Mouse (Mus musculus) hindbrain, embryonic 11.5 days (tissue): ENCODE data around the gene Slit3. TPM values are rescaled to one million over a fixed set of nuclear protein-coding genes. Genes with fewer than 3 reads are reported as not detected.

Source experiments
- ATAC-seq: fragments of 200-750 bp; cut with Nextera tagmentation; 2 replicates; pipeline ENCODE4 v1.8.0; 2017; ENCODE audit warnings: mild to moderate bottlenecking, moderate TSS enrichment, moderate library complexity; ENCODE audit not compliant: low FRiP score
- DNase-seq: peaks from one replicate; pipeline ENCODE4 v3.0.0-alpha.2; 2015; ENCODE audit warnings: low spot score
- H3K27ac ChIP-seq: fragments of 300-500 bp; sonication (generic); 2 replicates; pipeline ENCODE4 v1.5.1; 2014; ENCODE audit warnings: mild to moderate bottlenecking, low read depth, low read length
- H3K27me3 ChIP-seq: fragments of 300-500 bp; sonication (generic); 2 replicates; pipeline ENCODE4 v1.6.1; 2014; ENCODE audit warnings: mild to moderate bottlenecking, low read length, moderate library complexity, mixed read lengths; ENCODE audit not compliant: control insufficient read depth, insufficient read depth
- H3K36me3 ChIP-seq: fragments of 300-500 bp; sonication (generic); 2 replicates; pipeline ENCODE4 v1.6.1; 2014; ENCODE audit warnings: mild to moderate bottlenecking, low read length, moderate library complexity, mixed read lengths; ENCODE audit not compliant: control insufficient read depth, insufficient read depth
- H3K4me1 ChIP-seq: fragments of 300-500 bp; sonication (generic); replicated peaks from 2 replicates; pipeline ENCODE4 v1.6.1; 2014; ENCODE audit warnings: low read length, mixed read lengths; ENCODE audit not compliant: control insufficient read depth, insufficient read depth
- H3K4me2 ChIP-seq: fragments of 300-500 bp; sonication (generic); replicated peaks from 2 replicates; pipeline ENCODE4 v1.6.1; 2014; ENCODE audit warnings: mild to moderate bottlenecking, low read depth, low read length
- H3K4me3 ChIP-seq: fragments of 300-500 bp; sonication (generic); 2 replicates; pipeline ENCODE4 v1.5.1; 2014; ENCODE audit warnings: low read depth, low read length
- H3K9ac ChIP-seq: fragments of 300-500 bp; sonication (generic); 2 replicates; pipeline ENCODE4 v1.6.1; 2014; ENCODE audit warnings: low read depth, low read length
- H3K9me3 ChIP-seq: fragments of 300-500 bp; sonication (generic); 2 replicates; pipeline ENCODE4 v1.6.1; 2016; ENCODE audit warnings: low read length; ENCODE audit not compliant: control insufficient read depth
- WGBS: fragments of 180-500 bp; shearing (Covaris S2); extraction: QIAGEN DNeasy Blood & Tissue Kit; methylation state at CpG from one replicate; pipeline ENCODE4 v1.1.7; 2014; 5-methylcytosine and 5-hydroxymethylcytosine counted together
- polyA plus RNA-seq: library from polyadenylated mRNA; unstranded; fragments of >200 nt; fragmentation: Nextera tagmentation; extraction: Ambion mirVana; gene quantifications from 2 replicates; pipeline ENCODE4 v1.2.1, GENCODE M21; 2014

Gene Slit3
- polyA plus RNA-seq, 1 experiment from 2014 or later: 39.3 TPM

- Histone ChIP-seq H3K4me2 (no peak overlapping the region), H3K27me3 (no peaks in the 10 kb centered on the region), H3K4me3 (no peak overlapping the region), H3K36me3 (no peaks in the 10 kb centered on the region), H3K27ac (no peak overlapping the region), H3K9me3 (no peaks in the 10 kb centered on the region), H3K4me1 (no peaks in the 10 kb centered on the region), H3K9ac (no peak overlapping the region)
- no peak for DNase-seq
- 93% methylated on average over 10 of the region's 10 CpGs for WGBS
- no peak for ATAC-seq
Measured at GRCm38 (mm10) chr11:35231361-35232090, 110.5 kb downstream of the Slit3 start.

GRCm38 (mm10) chr11:35232321-35232720 lies 111.3 kb downstream of the Slit3 start:
- H3K9ac ChIP-seq: no peak overlapping the region
- H3K36me3 ChIP-seq: no peaks in the 10 kb centered on the region
- no peak overlapping the region for H3K4me3 ChIP-seq
- WGBS: 87% methylated on average over 4 of the region's 4 CpGs
- no peak for ATAC-seq
- no peak for DNase-seq
- H3K27ac ChIP-seq: no peak overlapping the region
- H3K9me3 ChIP-seq: no peaks in the 10 kb centered on the region
- no peaks in the 10 kb centered on the region for H3K4me1 ChIP-seq
- H3K4me2 ChIP-seq: no peak overlapping the region
- no peaks in the 10 kb centered on the region for H3K27me3 ChIP-seq

- Histone ChIP-seq H3K27ac (no peak overlapping the region), H3K4me2 (no peak overlapping the region), H3K27me3 (no peaks in the 10 kb centered on the region), H3K9ac (no peak overlapping the region), H3K4me1 (no peaks in the 10 kb centered on the region), H3K9me3 (no peaks in the 10 kb centered on the region), H3K4me3 (no peak overlapping the region), H3K36me3 (no peaks in the 10 kb centered on the region)
- ATAC-seq (no peak), DNase-seq (no peak)
- WGBS: 93% methylated on average over 7 of the region's 7 CpGs
Measured at GRCm38 (mm10) chr11:35241379-35241778, 120.4 kb downstream of the Slit3 start.

GRCm38 (mm10) chr11:35243597-35243996 lies 122.6 kb downstream of the Slit3 start:
- H3K9ac ChIP-seq: no peak overlapping the region
- no peaks in the 10 kb centered on the region for H3K9me3 ChIP-seq
- H3K4me1 ChIP-seq: no peaks in the 10 kb centered on the region
- no peak for DNase-seq
- no peak for ATAC-seq
- no peak overlapping the region for H3K4me2 ChIP-seq
- WGBS: 73% methylated on average over 9 of the region's 9 CpGs
- H3K27ac ChIP-seq: no peak overlapping the region
- no peak overlapping the region for H3K4me3 ChIP-seq
- no peaks in the 10 kb centered on the region for H3K27me3 ChIP-seq
- H3K36me3 ChIP-seq: no peaks in the 10 kb centered on the region

GRCm38 (mm10) chr11:35244526-35244925 lies 123.5 kb downstream of the Slit3 start:
- no peak overlapping the region for H3K4me2 ChIP-seq
- no peaks in the 10 kb centered on the region for H3K36me3 ChIP-seq
- H3K9me3 ChIP-seq: no peaks in the 10 kb centered on the region
- ATAC-seq (no peak), DNase-seq (no peak)
- 96% methylated on average over 7 of the region's 7 CpGs for WGBS
- no peaks in the 10 kb centered on the region for H3K4me1 ChIP-seq
- no peaks in the 10 kb centered on the region for H3K27me3 ChIP-seq
- no peak overlapping the region for H3K27ac ChIP-seq
- H3K9ac ChIP-seq: no peak overlapping the region
- H3K4me3 ChIP-seq: no peak overlapping the region

GRCm38 (mm10) chr11:35246623-35247022 lies 125.6 kb downstream of the Slit3 start:
- no peaks in the 10 kb centered on the region for H3K27me3 ChIP-seq
- no peak for ATAC-seq
- H3K9me3 ChIP-seq: no peaks in the 10 kb centered on the region
- H3K9ac ChIP-seq: no peak overlapping the region
- H3K36me3 ChIP-seq: no peaks in the 10 kb centered on the region
- H3K4me2 ChIP-seq: no peak overlapping the region
- H3K4me1 ChIP-seq: no peaks in the 10 kb centered on the region
- no peak for DNase-seq
- no peak overlapping the region for H3K4me3 ChIP-seq
- no peak overlapping the region for H3K27ac ChIP-seq
- 69% methylated on average over 3 of the region's 3 CpGs for WGBS

GRCm38 (mm10) chr11:35248088-35248487 lies 127.1 kb downstream of the Slit3 start:
- Histone ChIP-seq H3K9me3 (no peaks in the 10 kb centered on the region), H3K36me3 (no peaks in the 10 kb centered on the region), H3K27me3 (no peaks in the 10 kb centered on the region), H3K4me1 (no peaks in the 10 kb centered on the region), H3K27ac (no peak overlapping the region), H3K4me2 (no peak overlapping the region), H3K9ac (no peak overlapping the region), H3K4me3 (no peak overlapping the region)
- DNase-seq: no peak
- 79% methylated on average over 5 of the region's 5 CpGs for WGBS
- ATAC-seq: no peak

GRCm38 (mm10) chr11:35250871-35251418 lies 129.9 kb downstream of the Slit3 start:
- WGBS: 70% methylated on average over 4 of the region's 4 CpGs
- ATAC-seq (no peak), DNase-seq (no peak)
- H3K4me3 ChIP-seq: no peak overlapping the region
- no peak overlapping the region for H3K9ac ChIP-seq
- no peak overlapping the region for H3K27ac ChIP-seq
- H3K36me3 ChIP-seq: no peaks in the 10 kb centered on the region
- no peaks in the 10 kb centered on the region for H3K4me1 ChIP-seq
- no peaks in the 10 kb centered on the region for H3K9me3 ChIP-seq
- H3K4me2 ChIP-seq: no peak overlapping the region
- no peaks in the 10 kb centered on the region for H3K27me3 ChIP-seq

GRCm38 (mm10) chr11:35251910-35252309 lies 130.9 kb downstream of the Slit3 start:
- Histone ChIP-seq H3K36me3 (no peaks in the 10 kb centered on the region), H3K4me3 (no peak overlapping the region), H3K4me2 (no peak overlapping the region), H3K27me3 (no peaks in the 10 kb centered on the region), H3K9ac (no peak overlapping the region), H3K9me3 (no peaks in the 10 kb centered on the region), H3K27ac (no peak overlapping the region), H3K4me1 (no peaks in the 10 kb centered on the region)
- DNase-seq (no peak), ATAC-seq (no peak)
- 84% methylated on average over 4 of the region's 4 CpGs for WGBS
